Mouse (Mus musculus): ENCODE data around the gene Cyth3. TPM values are rescaled to one million over a fixed set of nuclear protein-coding genes. Genes with fewer than 3 reads are reported as not detected.

Cyth3 gene
- total RNA-seq, 2 experiments from 2014 or later = 40.8 to 49.8 TPM

- no peak for DNase-seq (ENCODE audit: extremely low spot score in 1 of 2, low spot score in 1 of 2)
These were observed 33.3 kb downstream of the Cyth3 start for GRCm38 (mm10) chr5:143655511-143655943.

GRCm38 (mm10) chr5:143656708-143657245 is 34.5 kb downstream of the Cyth3 start:
- DNase-seq (ENCODE audit: extremely low spot score in 1 of 2, low spot score in 1 of 2) = no peak

- DNase-seq (ENCODE audit: extremely low spot score in 1 of 2, low spot score in 1 of 2) = no peak
These were observed 36.8 kb downstream of the Cyth3 start for GRCm38 (mm10) chr5:143659021-143659523.

- DNase-seq (ENCODE audit: extremely low spot score in 1 of 2, low spot score in 1 of 2) = no peak
These were observed 40.9 kb downstream of the Cyth3 start for GRCm38 (mm10) chr5:143663074-143663687.

GRCm38 (mm10) chr5:143665561-143665960 is 43.3 kb downstream of the Cyth3 start:
- DNase-seq (ENCODE audit: extremely low spot score in 1 of 2, low spot score in 1 of 2) = no peak

GRCm38 (mm10) chr5:143666015-143666414 is 43.8 kb downstream of the Cyth3 start:
- no peak for DNase-seq (ENCODE audit: extremely low spot score in 1 of 2, low spot score in 1 of 2)

GRCm38 (mm10) chr5:143668884-143669283 is 46.6 kb downstream of the Cyth3 start:
- no peak for DNase-seq (ENCODE audit: extremely low spot score in 1 of 2, low spot score in 1 of 2)

- no peak for DNase-seq (ENCODE audit: extremely low spot score in 1 of 2, low spot score in 1 of 2)
These were observed 47.1 kb downstream of the Cyth3 start for GRCm38 (mm10) chr5:143669393-143669792.

GRCm38 (mm10) chr5:143669839-143670238 is 47.6 kb downstream of the Cyth3 start:
- DNase-seq (ENCODE audit: extremely low spot score in 1 of 2, low spot score in 1 of 2) = no peak

GRCm38 (mm10) chr5:143670740-143671415 is 48.6 kb downstream of the Cyth3 start:
- no peak for DNase-seq (ENCODE audit: extremely low spot score in 1 of 2, low spot score in 1 of 2)

GRCm38 (mm10) chr5:143674576-143674975 is 52.3 kb downstream of the Cyth3 start:
- no peak for DNase-seq (ENCODE audit: extremely low spot score in 1 of 2, low spot score in 1 of 2)

- no peak for DNase-seq (ENCODE audit: extremely low spot score in 1 of 2, low spot score in 1 of 2)
These were observed 54.2 kb downstream of the Cyth3 start for GRCm38 (mm10) chr5:143676218-143676985.

- no peak for DNase-seq (ENCODE audit: extremely low spot score in 1 of 2, low spot score in 1 of 2)
These were observed 55.1 kb downstream of the Cyth3 start for GRCm38 (mm10) chr5:143677363-143677762.

GRCm38 (mm10) chr5:143678634-143679271 is 56.5 kb downstream of the Cyth3 start:
- DNase-seq (ENCODE audit: extremely low spot score in 1 of 2, low spot score in 1 of 2) = no peak

- DNase-seq (ENCODE audit: extremely low spot score in 1 of 2, low spot score in 1 of 2) = no peak
These were observed 57.4 kb downstream of the Cyth3 start for GRCm38 (mm10) chr5:143679654-143680053.

GRCm38 (mm10) chr5:143683696-143684095 is 61.4 kb downstream of the Cyth3 start:
- no peak for DNase-seq (ENCODE audit: extremely low spot score in 1 of 2, low spot score in 1 of 2)

GRCm38 (mm10) chr5:143684911-143685390 is 62.7 kb downstream of the Cyth3 start:
- no peak for DNase-seq (ENCODE audit: extremely low spot score in 1 of 2, low spot score in 1 of 2)

- no peak for DNase-seq (ENCODE audit: extremely low spot score in 1 of 2, low spot score in 1 of 2)
These were observed 64.2 kb downstream of the Cyth3 start for GRCm38 (mm10) chr5:143686456-143686855.

- DNase-seq (ENCODE audit: extremely low spot score in 1 of 2, low spot score in 1 of 2) = no peak
These were observed 65.3 kb downstream of the Cyth3 start for GRCm38 (mm10) chr5:143687589-143687988.

- DNase-seq (ENCODE audit: extremely low spot score in 1 of 2, low spot score in 1 of 2) = no peak
These were observed 68.1 kb downstream of the Cyth3 start for GRCm38 (mm10) chr5:143690392-143690791.
